Mouse (Mus musculus): ENCODE results near the gene Dock10. TPM values are rescaled to one million over a fixed set of nuclear protein-coding genes. Genes with fewer than 3 reads are reported as not detected.
"Not testable (repeated sequence)": the region's sequence is repeated elsewhere in the genome, so short reads cannot be mapped to it uniquely, and the experiment has no call there.

The Dock10 gene
- polyA plus RNA-seq, 1 experiment from 2014 or later, result 5.8 TPM

GRCm38 (mm10) chr1:80757650-80757976 lies 714 bp downstream of the Dock10 start:
- ATAC-seq, result peak; percentile 65
- Histone ChIP-seq H3K36me3 (ENCODE audit: control insufficient read depth, insufficient read depth, low read length) (no peaks in the 10 kb centered on the region), H3K9me3 (ENCODE audit: control insufficient read depth, low read length) (no peaks in the 10 kb centered on the region), H3K4me1 (ENCODE audit: control insufficient read depth, insufficient read depth, low read depth, low read length) (peaks cover 9% of the 10 kb centered on the region), H3K9ac (ENCODE audit: low read depth, low read length) (peak overlapping the region; percentile 77), H3K4me3 (ENCODE audit: low read length) (peak overlapping the region; percentile 86), H3K27ac (ENCODE audit: low read depth, low read length) (peak overlapping the region; percentile 13), H3K4me2 (ENCODE audit: low read length) (peak overlapping the region; percentile 97), H3K27me3 (replicated peaks; ENCODE audit: control insufficient read depth, insufficient read depth, low read length) (peaks cover 2% of the 10 kb centered on the region; the same call in 1 of the 2 replicates)
- WGBS, result 0% methylated on average over 6 of the region's 6 CpGs

DNA sequence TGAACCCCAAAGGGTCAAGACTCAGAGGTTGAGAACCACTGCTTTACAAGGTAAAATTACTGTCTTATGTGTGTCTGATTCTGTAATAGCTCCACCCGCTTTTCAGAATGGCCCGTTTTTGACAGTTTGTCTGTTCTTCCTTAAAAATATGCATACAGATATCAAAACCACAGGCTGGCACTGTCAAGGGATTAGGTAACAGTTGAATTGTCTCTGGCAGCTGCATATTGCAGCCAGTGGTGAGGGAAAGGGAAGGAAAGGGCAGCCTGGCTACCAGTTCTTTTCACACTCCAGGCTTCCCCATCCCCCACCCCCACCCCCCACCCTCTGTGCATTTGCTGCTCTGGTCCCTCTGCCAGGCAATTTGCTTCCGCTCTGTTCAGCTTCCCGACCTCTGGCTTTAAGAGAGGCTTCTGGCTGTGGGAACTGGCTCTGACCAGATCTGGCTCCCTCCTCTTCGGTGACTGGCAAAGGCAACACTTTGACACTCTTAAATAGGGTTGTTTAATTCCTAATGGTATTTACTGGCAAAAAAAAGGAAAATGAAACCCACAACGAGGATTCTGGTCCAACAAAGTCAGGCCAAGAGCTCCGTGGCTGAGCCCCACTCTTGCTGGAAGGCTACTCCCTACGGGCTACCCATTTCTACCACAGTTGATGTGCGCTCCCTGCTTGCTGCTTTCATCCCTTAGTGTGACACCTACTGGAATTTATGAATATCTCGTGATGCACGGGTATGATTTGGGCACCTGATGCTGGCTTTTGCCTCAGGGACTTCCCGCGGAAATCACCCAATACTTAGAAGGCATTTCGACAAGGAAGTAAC lies 1.3 kb downstream of the Dock10 start:
- peak overlapping the region; percentile 13; the same call in 1 of the 2 replicates for H3K27ac ChIP-seq (ENCODE audit: low read depth, low read length)
- H3K4me2 ChIP-seq (ENCODE audit: low read length), result peak overlapping the region; percentile 97
- peaks cover 2% of the 10 kb centered on the region; the same call in 1 of the 2 replicates for H3K27me3 ChIP-seq (replicated peaks; ENCODE audit: control insufficient read depth, insufficient read depth, low read length)
- 6% methylated on average over 14 of the region's 14 CpGs for WGBS
- no peaks in the 10 kb centered on the region for H3K9me3 ChIP-seq (ENCODE audit: control insufficient read depth, low read length)
- peak overlapping the region; percentile 86 for H3K4me3 ChIP-seq (ENCODE audit: low read length)
- peaks cover 9% of the 10 kb centered on the region for H3K4me1 ChIP-seq (ENCODE audit: control insufficient read depth, insufficient read depth, low read depth, low read length)
- H3K36me3 ChIP-seq (ENCODE audit: control insufficient read depth, insufficient read depth, low read length), result no peaks in the 10 kb centered on the region
- peak overlapping the region; percentile 77 for H3K9ac ChIP-seq (ENCODE audit: low read depth, low read length)
- peak; percentile 86 for ATAC-seq

DNA sequence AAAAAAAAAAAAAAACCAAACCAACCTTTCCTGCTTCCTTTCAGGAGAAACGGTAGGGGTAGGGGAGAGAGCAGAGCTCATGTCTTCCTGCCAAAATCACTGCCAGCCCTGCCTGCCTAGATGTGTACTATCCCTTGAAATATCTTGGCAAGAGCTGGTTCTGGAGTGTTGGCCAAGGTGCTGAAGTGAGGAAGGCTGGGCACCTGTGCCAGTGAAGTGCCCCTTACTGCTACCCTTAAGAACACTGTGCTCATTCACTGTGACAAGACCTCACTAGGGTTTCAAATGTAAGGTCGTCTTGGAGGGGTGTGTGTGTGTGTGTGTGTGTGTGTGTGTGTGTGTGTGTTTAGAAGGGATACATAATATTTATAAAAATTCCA lies 2.3 kb downstream of the Dock10 start:
- Histone ChIP-seq H3K27ac (ENCODE audit: low read depth, low read length) (no peak overlapping the region), H3K4me2 (ENCODE audit: low read length) (no peak overlapping the region), H3K36me3 (ENCODE audit: control insufficient read depth, insufficient read depth, low read length) (no peaks in the 10 kb centered on the region), H3K9ac (ENCODE audit: low read depth, low read length) (no peak overlapping the region), H3K9me3 (ENCODE audit: control insufficient read depth, low read length) (no peaks in the 10 kb centered on the region), H3K27me3 (replicated peaks; ENCODE audit: control insufficient read depth, insufficient read depth, low read length) (peaks cover 2% of the 10 kb centered on the region; the same call in 1 of the 2 replicates), H3K4me3 (ENCODE audit: low read length) (no peak overlapping the region), H3K4me1 (ENCODE audit: control insufficient read depth, insufficient read depth, low read depth, low read length) (peaks cover 9% of the 10 kb centered on the region)
- ATAC-seq, result no peak
- WGBS, result 34% methylated on average over 2 of the region's 2 CpGs

- no peak for ATAC-seq
- no peak overlapping the region for H3K4me3 ChIP-seq (ENCODE audit: low read length)
- WGBS, result 84% methylated on average over 7 of the region's 7 CpGs
Observed at GRCm38 (mm10) chr1:80755296-80756059, 2.8 kb downstream of the Dock10 start.

GRCm38 (mm10) chr1:80749122-80749521 lies 9.2 kb downstream of the Dock10 start:
- not testable (repeated sequence) for H3K4me2 ChIP-seq (ENCODE audit: low read length); H3K27ac ChIP-seq (ENCODE audit: low read depth, low read length); H3K4me1 ChIP-seq (ENCODE audit: control insufficient read depth, insufficient read depth, low read depth, low read length); H3K9ac ChIP-seq (ENCODE audit: low read depth, low read length); H3K36me3 ChIP-seq (ENCODE audit: control insufficient read depth, insufficient read depth, low read length); H3K4me3 ChIP-seq (ENCODE audit: low read length); H3K9me3 ChIP-seq (ENCODE audit: control insufficient read depth, low read length); ATAC-seq; H3K27me3 ChIP-seq (replicated peaks; ENCODE audit: control insufficient read depth, insufficient read depth, low read length)
- 92% methylated on average over 2 of the region's 2 CpGs for WGBS

More at GRCm38 (mm10) chr1:80755296-80756059, 2.8 kb downstream of the Dock10 start:
- Histone ChIP-seq H3K4me2 (ENCODE audit: low read length) (no peak overlapping the region), H3K36me3 (ENCODE audit: control insufficient read depth, insufficient read depth, low read length) (no peaks in the 10 kb centered on the region), H3K27me3 (replicated peaks; ENCODE audit: control insufficient read depth, insufficient read depth, low read length) (peaks cover 2% of the 10 kb centered on the region; the same call in 1 of the 2 replicates), H3K4me1 (ENCODE audit: control insufficient read depth, insufficient read depth, low read depth, low read length) (peaks cover 9% of the 10 kb centered on the region), H3K9ac (ENCODE audit: low read depth, low read length) (no peak overlapping the region), H3K27ac (ENCODE audit: low read depth, low read length) (no peak overlapping the region), H3K9me3 (ENCODE audit: control insufficient read depth, low read length) (no peaks in the 10 kb centered on the region)

- H3K27ac ChIP-seq (ENCODE audit: low read depth, low read length), result no peak overlapping the region
- H3K9me3 ChIP-seq (ENCODE audit: control insufficient read depth, low read length), result no peaks in the 10 kb centered on the region
- H3K27me3 ChIP-seq (replicated peaks; ENCODE audit: control insufficient read depth, insufficient read depth, low read length), result no peaks in the 10 kb centered on the region
- no peak for ATAC-seq
- no peaks in the 10 kb centered on the region for H3K36me3 ChIP-seq (ENCODE audit: control insufficient read depth, insufficient read depth, low read length)
- WGBS, result 74% methylated on average over 2 of the region's 2 CpGs
- H3K4me1 ChIP-seq (ENCODE audit: control insufficient read depth, insufficient read depth, low read depth, low read length), result no peaks in the 10 kb centered on the region
- no peak overlapping the region for H3K9ac ChIP-seq (ENCODE audit: low read depth, low read length)
- no peak overlapping the region for H3K4me3 ChIP-seq (ENCODE audit: low read length)
- no peak overlapping the region for H3K4me2 ChIP-seq (ENCODE audit: low read length)
Observed at GRCm38 (mm10) chr1:80746691-80747463, 11.4 kb downstream of the Dock10 start.

GRCm38 (mm10) chr1:80746195-80746594 lies 12.1 kb downstream of the Dock10 start:
- Histone ChIP-seq H3K27ac (ENCODE audit: low read depth, low read length) (no peak overlapping the region), H3K36me3 (ENCODE audit: control insufficient read depth, insufficient read depth, low read length) (no peaks in the 10 kb centered on the region), H3K4me3 (ENCODE audit: low read length) (no peak overlapping the region), H3K9ac (ENCODE audit: low read depth, low read length) (no peak overlapping the region), H3K9me3 (ENCODE audit: control insufficient read depth, low read length) (no peaks in the 10 kb centered on the region), H3K27me3 (replicated peaks; ENCODE audit: control insufficient read depth, insufficient read depth, low read length) (no peaks in the 10 kb centered on the region), H3K4me2 (ENCODE audit: low read length) (no peak overlapping the region), H3K4me1 (ENCODE audit: control insufficient read depth, insufficient read depth, low read depth, low read length) (no peaks in the 10 kb centered on the region)
- 90% methylated on average over 6 of the region's 6 CpGs for WGBS
- no peak for ATAC-seq

GRCm38 (mm10) chr1:80739472-80739871 lies 18.9 kb downstream of the Dock10 start:
- H3K27ac ChIP-seq (ENCODE audit: low read depth, low read length), result no peak overlapping the region
- H3K4me1 ChIP-seq (ENCODE audit: control insufficient read depth, insufficient read depth, low read depth, low read length), result no peaks in the 10 kb centered on the region
- H3K27me3 ChIP-seq (replicated peaks; ENCODE audit: control insufficient read depth, insufficient read depth, low read length), result no peaks in the 10 kb centered on the region
- no peak overlapping the region for H3K4me2 ChIP-seq (ENCODE audit: low read length)
- no peaks in the 10 kb centered on the region for H3K36me3 ChIP-seq (ENCODE audit: control insufficient read depth, insufficient read depth, low read length)
- H3K9ac ChIP-seq (ENCODE audit: low read depth, low read length), result no peak overlapping the region
- no peaks in the 10 kb centered on the region for H3K9me3 ChIP-seq (ENCODE audit: control insufficient read depth, low read length)
- 53% methylated on average over 1 of the region's 1 CpGs for WGBS
- ATAC-seq, result no peak
- H3K4me3 ChIP-seq (ENCODE audit: low read length), result no peak overlapping the region
